Mouse (Mus musculus) hindbrain, embryonic 11.5 days (tissue): ENCODE measurements at regions not wholly inside any gene's neighbourhood (a gene's known extent, or its start where the extent isn't known, plus 50 kb on each side); places are given as distances from the start of the nearest gene placed in this dataset.
"Not testable (repeated sequence)": the region's sequence is repeated elsewhere in the genome, so short reads cannot be mapped to it uniquely, and the experiment has no call there.

Source experiments
- ATAC-seq: fragments of 200-750 bp; cut with Nextera tagmentation; 2 replicates; pipeline ENCODE4 v1.8.0; 2017; ENCODE audit warnings: mild to moderate bottlenecking, moderate TSS enrichment, moderate library complexity; ENCODE audit not compliant: low FRiP score
- DNase-seq: peaks from one replicate; pipeline ENCODE4 v3.0.0-alpha.2; 2015; ENCODE audit warnings: low spot score
- H3K27ac ChIP-seq: fragments of 300-500 bp; sonication (generic); 2 replicates; pipeline ENCODE4 v1.5.1; 2014; ENCODE audit warnings: mild to moderate bottlenecking, low read depth, low read length
- H3K27me3 ChIP-seq: fragments of 300-500 bp; sonication (generic); 2 replicates; pipeline ENCODE4 v1.6.1; 2014; ENCODE audit warnings: mild to moderate bottlenecking, low read length, moderate library complexity, mixed read lengths; ENCODE audit not compliant: control insufficient read depth, insufficient read depth
- H3K36me3 ChIP-seq: fragments of 300-500 bp; sonication (generic); 2 replicates; pipeline ENCODE4 v1.6.1; 2014; ENCODE audit warnings: mild to moderate bottlenecking, low read length, moderate library complexity, mixed read lengths; ENCODE audit not compliant: control insufficient read depth, insufficient read depth
- H3K4me1 ChIP-seq: fragments of 300-500 bp; sonication (generic); replicated peaks from 2 replicates; pipeline ENCODE4 v1.6.1; 2014; ENCODE audit warnings: low read length, mixed read lengths; ENCODE audit not compliant: control insufficient read depth, insufficient read depth
- H3K4me2 ChIP-seq: fragments of 300-500 bp; sonication (generic); replicated peaks from 2 replicates; pipeline ENCODE4 v1.6.1; 2014; ENCODE audit warnings: mild to moderate bottlenecking, low read depth, low read length
- H3K4me3 ChIP-seq: fragments of 300-500 bp; sonication (generic); 2 replicates; pipeline ENCODE4 v1.5.1; 2014; ENCODE audit warnings: low read depth, low read length
- H3K9ac ChIP-seq: fragments of 300-500 bp; sonication (generic); 2 replicates; pipeline ENCODE4 v1.6.1; 2014; ENCODE audit warnings: low read depth, low read length
- H3K9me3 ChIP-seq: fragments of 300-500 bp; sonication (generic); 2 replicates; pipeline ENCODE4 v1.6.1; 2016; ENCODE audit warnings: low read length; ENCODE audit not compliant: control insufficient read depth
- WGBS: fragments of 180-500 bp; shearing (Covaris S2); extraction: QIAGEN DNeasy Blood & Tissue Kit; methylation state at CpG from one replicate; pipeline ENCODE4 v1.1.7; 2014; 5-methylcytosine and 5-hydroxymethylcytosine counted together

DNA sequence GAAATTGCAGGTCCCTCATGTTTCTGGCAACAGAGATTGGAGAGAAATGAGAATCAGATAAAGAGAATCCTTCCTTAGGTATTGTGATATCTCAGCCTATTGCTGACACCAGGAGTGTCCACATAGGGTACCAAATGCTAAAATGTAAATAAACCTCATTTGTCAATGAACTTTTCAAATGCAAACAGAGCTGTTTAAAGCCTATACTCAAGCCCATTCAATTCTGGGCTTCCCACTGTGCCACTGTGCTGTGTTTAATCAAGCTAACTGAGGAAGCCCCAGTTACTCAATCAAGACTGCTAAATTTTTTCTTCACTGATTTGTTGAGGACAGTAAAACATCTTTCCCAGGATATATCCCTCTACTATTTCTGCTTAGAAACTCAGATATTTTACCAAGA is 441.2 kb downstream of the Gm11232 start:
- Histone ChIP-seq H3K4me3 (no peak overlapping the region), H3K4me1 (no peaks in the 10 kb centered on the region), H3K9ac (no peak overlapping the region), H3K27ac (no peak overlapping the region), H3K27me3 (no peaks in the 10 kb centered on the region), H3K9me3 (no peaks in the 10 kb centered on the region), H3K36me3 (no peaks in the 10 kb centered on the region), H3K4me2 (no peak overlapping the region)
- ATAC-seq (peak; percentile 74), DNase-seq (no peak)

- Histone ChIP-seq H3K9me3 (no peaks in the 10 kb centered on the region), H3K9ac (no peak overlapping the region), H3K4me3 (no peak overlapping the region), H3K27me3 (no peaks in the 10 kb centered on the region), H3K4me2 (no peak overlapping the region), H3K36me3 (no peaks in the 10 kb centered on the region), H3K4me1 (no peaks in the 10 kb centered on the region), H3K27ac (no peak overlapping the region)
- ATAC-seq (no peak), DNase-seq (no peak)
- WGBS: 73% methylated on average over 6 of the region's 6 CpGs
Measured at GRCm38 (mm10) chr4:71307176-71307612, 450.6 kb downstream of the Gm11232 start.

DNA sequence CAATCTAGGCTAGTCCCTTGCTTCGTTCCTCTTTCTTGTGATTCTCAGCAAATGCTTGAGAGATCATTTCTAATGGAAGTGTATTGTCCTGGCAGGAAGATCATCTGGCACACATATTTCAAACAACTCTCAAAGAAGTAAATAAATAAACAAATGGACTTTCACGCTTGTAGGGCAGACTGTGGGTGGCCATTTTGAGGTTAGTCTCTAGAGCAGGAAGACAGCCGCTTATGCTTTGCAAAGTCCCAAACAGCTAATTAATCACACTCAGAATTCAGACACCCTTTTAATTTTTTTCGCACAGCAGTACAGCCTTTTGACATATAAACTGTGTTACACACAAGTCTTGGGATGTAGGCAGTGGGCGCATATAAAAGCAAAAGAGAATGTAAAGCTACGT is 451.1 kb downstream of the Gm11232 start:
- H3K27ac ChIP-seq: no peak overlapping the region
- DNase-seq (no peak), ATAC-seq (no peak)
- no peaks in the 10 kb centered on the region for H3K4me1 ChIP-seq
- no peak overlapping the region for H3K4me3 ChIP-seq
- no peaks in the 10 kb centered on the region for H3K27me3 ChIP-seq
- no peaks in the 10 kb centered on the region for H3K9me3 ChIP-seq
- WGBS: 80% methylated on average over 6 of the region's 6 CpGs
- no peak overlapping the region for H3K9ac ChIP-seq
- H3K4me2 ChIP-seq: no peak overlapping the region
- no peaks in the 10 kb centered on the region for H3K36me3 ChIP-seq

- H3K27me3 ChIP-seq, H3K4me2 ChIP-seq, H3K4me1 ChIP-seq, DNase-seq, H3K9ac ChIP-seq, H3K36me3 ChIP-seq, H3K27ac ChIP-seq, H3K9me3 ChIP-seq, ATAC-seq, H3K4me3 ChIP-seq: not testable (repeated sequence)
- 77% methylated on average over 3 of the region's 3 CpGs for WGBS
Measured at GRCm38 (mm10) chr4:71295716-71296115, 462.0 kb downstream of the Gm11232 start.

- WGBS: 87% methylated on average over 10 of the region's 10 CpGs
- Histone ChIP-seq H3K9ac (no peak overlapping the region), H3K27me3 (no peaks in the 10 kb centered on the region), H3K4me2 (no peak overlapping the region), H3K9me3 (no peaks in the 10 kb centered on the region), H3K36me3 (no peaks in the 10 kb centered on the region), H3K4me1 (no peaks in the 10 kb centered on the region), H3K4me3 (no peak overlapping the region), H3K27ac (no peak overlapping the region)
- DNase-seq (no peak), ATAC-seq (no peak)
Measured at GRCm38 (mm10) chr4:71291741-71292149, 466.0 kb downstream of the Gm11232 start.

- not testable (repeated sequence) for H3K27me3 ChIP-seq, H3K9ac ChIP-seq, H3K36me3 ChIP-seq, H3K4me1 ChIP-seq, H3K4me3 ChIP-seq, H3K9me3 ChIP-seq, H3K27ac ChIP-seq, DNase-seq, H3K4me2 ChIP-seq, ATAC-seq
- 93% methylated on average over 22 of the region's 22 CpGs for WGBS
Measured at GRCm38 (mm10) chr4:71291111-71291740, 466.5 kb downstream of the Gm11232 start.

GRCm38 (mm10) chr4:71283147-71283546 is 474.6 kb downstream of the Gm11232 start:
- Histone ChIP-seq H3K36me3 (no peaks in the 10 kb centered on the region), H3K4me2 (no peak overlapping the region), H3K27ac (no peak overlapping the region), H3K4me3 (no peak overlapping the region), H3K4me1 (no peaks in the 10 kb centered on the region), H3K9ac (no peak overlapping the region), H3K27me3 (no peaks in the 10 kb centered on the region), H3K9me3 (no peaks in the 10 kb centered on the region)
- 89% methylated on average over 1 of the region's 1 CpGs for WGBS
- no peak for ATAC-seq
- DNase-seq: no peak

- Histone ChIP-seq H3K27ac (no peak overlapping the region), H3K9me3 (no peaks in the 10 kb centered on the region), H3K4me1 (no peaks in the 10 kb centered on the region), H3K27me3 (no peaks in the 10 kb centered on the region), H3K4me3 (no peak overlapping the region), H3K9ac (no peak overlapping the region), H3K4me2 (no peak overlapping the region), H3K36me3 (no peaks in the 10 kb centered on the region)
- ATAC-seq (no peak), DNase-seq (no peak)
- 87% methylated on average over 1 of the region's 1 CpGs for WGBS
Measured at GRCm38 (mm10) chr4:71279710-71280109, 478.1 kb downstream of the Gm11232 start.

- Histone ChIP-seq H3K36me3 (no peaks in the 10 kb centered on the region), H3K9ac (no peak overlapping the region), H3K4me3 (no peak overlapping the region), H3K9me3 (no peaks in the 10 kb centered on the region), H3K27ac (no peak overlapping the region), H3K4me1 (no peaks in the 10 kb centered on the region), H3K27me3 (no peaks in the 10 kb centered on the region), H3K4me2 (no peak overlapping the region)
- ATAC-seq (no peak), DNase-seq (no peak)
- WGBS: 87% methylated on average over 2 of the region's 2 CpGs
Measured at GRCm38 (mm10) chr4:71259897-71260296, 497.9 kb downstream of the Gm11232 start.
